Mouse (Mus musculus) heart, embryonic 16.5 days (tissue): ENCODE results near the gene Stxbp3. TPM values are rescaled to one million over a fixed set of nuclear protein-coding genes. Genes with fewer than 3 reads are reported as not detected.
"Not testable (repeated sequence)": the region's sequence is repeated elsewhere in the genome, so short reads cannot be mapped to it uniquely, and the experiment has no call there.

Experiments
- ATAC-seq: fragments of 200-750 bp; cut with Nextera tagmentation; replicated peaks from 2 replicates; pipeline ENCODE4 v1.8.0; 2017; ENCODE audit warnings: moderate number of reproducible peaks; ENCODE audit not compliant: insufficient read depth, low FRiP score; ENCODE audit errors: extremely low read depth
- H3K27ac ChIP-seq: fragments of 300-500 bp; sonication (generic); 2 replicates; pipeline ENCODE4 v1.5.1; 2014; ENCODE audit warnings: mild to moderate bottlenecking, low read length, control low read depth, moderate library complexity
- H3K27me3 ChIP-seq: fragments of 300-500 bp; sonication (generic); 2 replicates; pipeline ENCODE4 v1.6.1; 2014; ENCODE audit warnings: low read length, mixed read lengths; ENCODE audit not compliant: control insufficient read depth, insufficient read depth
- H3K36me3 ChIP-seq: fragments of 300-500 bp; sonication (generic); 2 replicates; pipeline ENCODE4 v1.6.1; 2014; ENCODE audit not compliant: control insufficient read depth, insufficient read depth
- H3K4me1 ChIP-seq: fragments of 300-500 bp; sonication (generic); 2 replicates; pipeline ENCODE4 v1.6.1; 2014; ENCODE audit warnings: low read length, mixed read lengths; ENCODE audit not compliant: control insufficient read depth, insufficient read depth
- H3K4me2 ChIP-seq: fragments of 300-500 bp; sonication (generic); 2 replicates; pipeline ENCODE4 v1.6.1; 2014; ENCODE audit warnings: low read depth, mild to moderate bottlenecking, control low read depth, low read length
- H3K4me3 ChIP-seq: fragments of 300-500 bp; sonication (generic); 2 replicates; pipeline ENCODE4 v1.5.1; 2014; ENCODE audit warnings: mild to moderate bottlenecking, control low read depth, low read length
- H3K9ac ChIP-seq: fragments of 300-500 bp; sonication (generic); 2 replicates; pipeline ENCODE4 v1.6.1; 2014; ENCODE audit warnings: low read length, control low read depth
- H3K9me3 ChIP-seq: fragments of 300-500 bp; sonication (generic); replicated peaks from 2 replicates; pipeline ENCODE4 v1.6.1; 2016; ENCODE audit warnings: low read length; ENCODE audit not compliant: control insufficient read depth
- WGBS: fragments of 180-500 bp; shearing (Covaris S2); extraction: QIAGEN DNeasy Blood & Tissue Kit; methylation state at CpG from one replicate; pipeline ENCODE4 v1.1.7; 2014; 5-methylcytosine and 5-hydroxymethylcytosine counted together
- polyA plus RNA-seq: library from polyadenylated mRNA; unstranded; fragments of >200 nt; fragmentation: Nextera tagmentation; extraction: Ambion mirVana; gene quantifications from 2 replicates; pipeline ENCODE4 v1.2.1, GENCODE M21; 2015

Gene Stxbp3
- polyA plus RNA-seq = 32.2 and 33.1 TPM in 2 replicates

- Histone ChIP-seq H3K27me3 (no peaks in the 10 kb centered on the region), H3K9me3 (no peaks in the 10 kb centered on the region), H3K4me3 (peak within 1 kb of the TSS; percentile 75), H3K4me2 (peak within 1 kb of the TSS; percentile 58), H3K4me1 (peaks cover 12% of the 10 kb centered on the region), H3K9ac (peak within 1 kb of the TSS; percentile 82), H3K36me3 (peaks cover 4% of the 10 kb centered on the region), H3K27ac (peak within 1 kb of the TSS; percentile 89)
- ATAC-seq = peak; percentile 99
- under 1% methylated on average over 56 of the region's 56 CpGs for WGBS
These were observed at the start of gene Stxbp3 for GRCm38 (mm10) chr3:108840000-108840715. Stxbp3 (minus strand) TSS chr3:108840526.

GRCm38 (mm10) chr3:108889908-108890307 lies 49.6 kb upstream of the Stxbp3 start, which contains the start of gene Fndc7:
Fndc7 (minus strand) TSS chr3:108890008.
- Histone ChIP-seq H3K9me3 (no peaks in the 10 kb centered on the region), H3K36me3 (no peaks in the 10 kb centered on the region), H3K27ac (no peak within 1 kb of the TSS), H3K27me3 (no peaks in the 10 kb centered on the region), H3K4me1 (peaks cover 17% of the 10 kb centered on the region), H3K4me2 (no peak within 1 kb of the TSS), H3K4me3 (no peak within 1 kb of the TSS), H3K9ac (no peak within 1 kb of the TSS)
- WGBS = 82% methylated on average over 1 of the region's 1 CpGs
- no peak for ATAC-seq

- WGBS = 95% methylated on average over 3 of the region's 3 CpGs
- no peak for ATAC-seq
- Histone ChIP-seq H3K4me3 (no peak overlapping the region), H3K36me3 (no peaks in the 10 kb centered on the region), H3K9ac (no peak overlapping the region), H3K4me1 (peaks cover 22% of the 10 kb centered on the region), H3K27ac (no peak overlapping the region), H3K4me2 (no peak overlapping the region), H3K27me3 (no peaks in the 10 kb centered on the region), H3K9me3 (no peaks in the 10 kb centered on the region)
These were observed 47.3 kb upstream of the Stxbp3 start for GRCm38 (mm10) chr3:108887618-108887975.

- Histone ChIP-seq H3K36me3 (no peaks in the 10 kb centered on the region), H3K4me2 (no peak overlapping the region), H3K9ac (no peak overlapping the region), H3K9me3 (no peaks in the 10 kb centered on the region), H3K4me1 (peaks cover 23% of the 10 kb centered on the region), H3K27me3 (no peaks in the 10 kb centered on the region), H3K27ac (peak overlapping the region; percentile 82), H3K4me3 (no peak overlapping the region)
- WGBS = 68% methylated on average over 12 of the region's 12 CpGs
- ATAC-seq = no peak
These were observed 46.8 kb upstream of the Stxbp3 start for GRCm38 (mm10) chr3:108886934-108887617.

- peak overlapping the region; percentile 82 for H3K27ac ChIP-seq
- no peaks in the 10 kb centered on the region for H3K36me3 ChIP-seq
- peak overlapping the region; percentile 23; the same call in 1 of the 2 replicates for H3K4me2 ChIP-seq
- H3K9ac ChIP-seq = peak overlapping the region; percentile 20
- peaks cover 27% of the 10 kb centered on the region for H3K4me1 ChIP-seq
- no peak overlapping the region for H3K4me3 ChIP-seq
- H3K9me3 ChIP-seq = no peaks in the 10 kb centered on the region
- 28% methylated on average over 9 of the region's 9 CpGs for WGBS
- H3K27me3 ChIP-seq = no peaks in the 10 kb centered on the region
- ATAC-seq = peak; percentile 87
These were observed 45.6 kb upstream of the Stxbp3 start for GRCm38 (mm10) chr3:108885686-108886530.

GRCm38 (mm10) chr3:108884706-108885289 lies 44.5 kb upstream of the Stxbp3 start:
- Histone ChIP-seq H3K27me3 (no peaks in the 10 kb centered on the region), H3K36me3 (no peaks in the 10 kb centered on the region), H3K4me2 (no peak overlapping the region), H3K4me1 (peaks cover 35% of the 10 kb centered on the region), H3K9me3 (no peaks in the 10 kb centered on the region), H3K4me3 (no peak overlapping the region), H3K27ac (peak overlapping the region; percentile 17), H3K9ac (no peak overlapping the region)
- ATAC-seq = no peak
- 62% methylated on average over 8 of the region's 8 CpGs for WGBS

GRCm38 (mm10) chr3:108883067-108883466 lies 42.7 kb upstream of the Stxbp3 start:
- no peaks in the 10 kb centered on the region for H3K36me3 ChIP-seq
- no peak for ATAC-seq
- no peak overlapping the region for H3K4me3 ChIP-seq
- H3K9ac ChIP-seq = no peak overlapping the region
- WGBS = 85% methylated on average over 2 of the region's 2 CpGs
- H3K27me3 ChIP-seq = no peaks in the 10 kb centered on the region
- H3K4me2 ChIP-seq = no peak overlapping the region
- no peak overlapping the region for H3K27ac ChIP-seq
- no peaks in the 10 kb centered on the region for H3K9me3 ChIP-seq
- peaks cover 45% of the 10 kb centered on the region for H3K4me1 ChIP-seq

GRCm38 (mm10) chr3:108881873-108882272 lies 41.5 kb upstream of the Stxbp3 start:
- WGBS = 53% methylated on average over 4 of the region's 4 CpGs
- Histone ChIP-seq H3K4me1 (peaks cover 45% of the 10 kb centered on the region), H3K27ac (peak overlapping the region; percentile 20; the same call in 1 of the 2 replicates)
- H3K9me3 ChIP-seq, H3K4me3 ChIP-seq, H3K36me3 ChIP-seq, H3K9ac ChIP-seq, H3K27me3 ChIP-seq, H3K4me2 ChIP-seq, ATAC-seq: not testable (repeated sequence)
